Mouse (Mus musculus) limb, embryonic 12.5 days (tissue): Measurements from ENCODE around the gene Tectb. TPM values are rescaled to one million over a fixed set of nuclear protein-coding genes. Genes with fewer than 3 reads are reported as not detected.
"Not testable (repeated sequence)": the region's sequence is repeated elsewhere in the genome, so short reads cannot be mapped to it uniquely, and the experiment has no call there.

Experiments used
- ATAC-seq: fragments of 200-750 bp; cut with Nextera tagmentation; 2 replicates; pipeline ENCODE4 v1.8.0; 2017; ENCODE audit warnings: low read depth, moderate TSS enrichment; ENCODE audit not compliant: insufficient number of reproducible peaks, insufficient read depth, low FRiP score, low TSS enrichment
- H3K27ac ChIP-seq: fragments of 300-500 bp; sonication (generic); 2 replicates; pipeline ENCODE4 v1.5.1; 2016; ENCODE audit warnings: mild to moderate bottlenecking, moderate library complexity
- H3K27me3 ChIP-seq: fragments of 300-500 bp; sonication (generic); 2 replicates; pipeline ENCODE4 v1.6.1; 2016; ENCODE audit warnings: mild to moderate bottlenecking, moderate library complexity
- H3K36me3 ChIP-seq: fragments of 300-500 bp; sonication (generic); 2 replicates; pipeline ENCODE4 v1.6.1; 2016; ENCODE audit warnings: mild to moderate bottlenecking, moderate library complexity
- H3K4me1 ChIP-seq: fragments of 300-500 bp; sonication (generic); replicated peaks from 2 replicates; pipeline ENCODE4 v1.6.1; 2016
- H3K4me2 ChIP-seq: fragments of 300-500 bp; sonication (generic); 2 replicates; pipeline ENCODE4 v1.6.1; 2016; ENCODE audit warnings: mild to moderate bottlenecking, moderate library complexity
- H3K4me3 ChIP-seq: fragments of 300-500 bp; sonication (generic); replicated peaks from 2 replicates; pipeline ENCODE4 v1.5.1; 2016; ENCODE audit warnings: mild to moderate bottlenecking
- H3K9ac ChIP-seq: fragments of 300-500 bp; sonication (generic); replicated peaks from 2 replicates; pipeline ENCODE4 v1.6.1; 2016; ENCODE audit warnings: mild to moderate bottlenecking, moderate library complexity
- H3K9me3 ChIP-seq: fragments of 300-500 bp; sonication (generic); 2 replicates; pipeline ENCODE4 v1.6.1; 2016; ENCODE audit warnings: mild to moderate bottlenecking, moderate library complexity
- WGBS: fragments of 180-500 bp; shearing (Covaris S2); methylation state at CpG from one replicate; pipeline ENCODE4 v1.1.7; 2016; 5-methylcytosine and 5-hydroxymethylcytosine counted together
- polyA plus RNA-seq: library from polyadenylated mRNA; unstranded; fragments of >200 nt; fragmentation: Nextera tagmentation; extraction: Ambion mirVana; gene quantifications from 2 replicates; pipeline ENCODE4 v1.2.1, GENCODE M21; 2016

Gene Tectb
- polyA plus RNA-seq, 1 experiment from 2014 or later: not detected

- H3K4me3 ChIP-seq: no peak overlapping the region
- H3K27ac ChIP-seq: no peak overlapping the region
- no peak for ATAC-seq
- no peaks in the 10 kb centered on the region for H3K27me3 ChIP-seq
- WGBS: 74% methylated on average over 2 of the region's 2 CpGs
- H3K9me3 ChIP-seq: no peaks in the 10 kb centered on the region
- H3K9ac ChIP-seq: no peak overlapping the region
- H3K4me1 ChIP-seq: peaks cover 5% of the 10 kb centered on the region; the same call in 1 of the 2 replicates
- H3K36me3 ChIP-seq: no peaks in the 10 kb centered on the region
- no peak overlapping the region for H3K4me2 ChIP-seq
Measured at GRCm38 (mm10) chr19:55145136-55145535, 35.4 kb upstream of the Tectb start.

GRCm38 (mm10) chr19:55147568-55147967 lies 33.0 kb upstream of the Tectb start:
- ATAC-seq: no peak
- Histone ChIP-seq H3K4me3 (no peak overlapping the region), H3K27ac (no peak overlapping the region), H3K9ac (no peak overlapping the region), H3K4me2 (no peak overlapping the region), H3K9me3 (no peaks in the 10 kb centered on the region), H3K36me3 (no peaks in the 10 kb centered on the region), H3K4me1 (peaks cover 5% of the 10 kb centered on the region; the same call in 1 of the 2 replicates), H3K27me3 (no peaks in the 10 kb centered on the region)
- WGBS: 75% methylated on average over 9 of the region's 9 CpGs

DNA sequence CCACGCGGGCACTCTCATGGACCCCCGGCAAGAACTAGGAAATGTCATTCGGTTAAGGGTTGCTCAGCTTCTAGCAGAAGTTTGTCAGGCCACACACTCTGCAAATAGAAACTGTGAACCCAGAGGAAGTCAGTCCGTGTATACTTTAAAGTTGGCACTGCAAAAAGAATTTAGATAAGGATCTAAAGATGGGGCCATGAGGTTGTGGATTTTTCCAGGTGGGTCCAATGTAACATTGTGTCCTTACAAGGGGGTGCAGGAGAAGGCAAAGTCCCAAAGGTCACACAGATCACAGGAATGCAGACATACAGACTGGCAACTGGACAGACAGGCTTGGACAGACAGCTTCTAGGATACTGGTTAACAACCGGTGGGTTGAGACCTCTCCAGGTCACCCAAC lies 32.4 kb upstream of the Tectb start:
- Histone ChIP-seq H3K9ac (no peak overlapping the region), H3K27me3 (no peaks in the 10 kb centered on the region), H3K4me2 (no peak overlapping the region), H3K9me3 (no peaks in the 10 kb centered on the region), H3K36me3 (no peaks in the 10 kb centered on the region), H3K4me1 (peaks cover 5% of the 10 kb centered on the region; the same call in 1 of the 2 replicates), H3K4me3 (no peak overlapping the region), H3K27ac (no peak overlapping the region)
- no peak for ATAC-seq
- WGBS: 79% methylated on average over 6 of the region's 6 CpGs

- WGBS: 34% methylated on average over 6 of the region's 6 CpGs
- Histone ChIP-seq H3K4me2 (no peak overlapping the region), H3K27me3 (no peaks in the 10 kb centered on the region), H3K4me1 (no peaks in the 10 kb centered on the region), H3K4me3 (no peak overlapping the region), H3K9me3 (no peaks in the 10 kb centered on the region), H3K27ac (no peak overlapping the region), H3K9ac (no peak overlapping the region), H3K36me3 (no peaks in the 10 kb centered on the region)
- ATAC-seq: no peak; the same call in 1 of the 2 replicates
Measured at GRCm38 (mm10) chr19:55149646-55150045, 30.9 kb upstream of the Tectb start.

DNA sequence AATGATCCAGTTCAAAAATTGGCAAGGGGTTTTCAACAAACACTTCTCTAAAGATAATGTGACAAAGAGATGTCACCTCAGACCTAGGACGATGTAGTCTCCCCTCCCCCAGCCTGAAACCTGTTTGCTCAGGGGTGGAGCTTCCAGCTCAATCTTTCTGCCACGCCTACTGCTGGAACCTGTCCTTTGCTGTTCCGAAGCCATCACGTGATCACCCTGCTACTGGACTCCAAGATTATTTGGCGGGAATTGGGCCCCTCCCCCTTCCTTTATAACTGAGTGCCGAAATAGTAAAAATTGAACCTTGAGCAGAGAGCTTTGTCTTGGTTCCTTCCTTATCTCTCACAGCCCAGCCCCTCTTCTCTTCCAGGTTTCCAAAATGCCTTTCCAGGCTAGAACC lies 28.3 kb upstream of the Tectb start:
- H3K4me2 ChIP-seq, H3K9ac ChIP-seq, H3K9me3 ChIP-seq, H3K36me3 ChIP-seq, ATAC-seq, H3K4me1 ChIP-seq, H3K27ac ChIP-seq, H3K4me3 ChIP-seq, H3K27me3 ChIP-seq: not testable (repeated sequence)
- 81% methylated on average over 6 of the region's 6 CpGs for WGBS

- 91% methylated on average over 6 of the region's 6 CpGs for WGBS
- H3K9ac ChIP-seq: no peak overlapping the region
- H3K36me3 ChIP-seq: no peaks in the 10 kb centered on the region
- H3K4me3 ChIP-seq: no peak overlapping the region
- H3K4me2 ChIP-seq: no peak overlapping the region
- ATAC-seq: no peak
- no peaks in the 10 kb centered on the region for H3K9me3 ChIP-seq
- H3K27me3 ChIP-seq: no peaks in the 10 kb centered on the region
- H3K4me1 ChIP-seq: no peaks in the 10 kb centered on the region
- no peak overlapping the region for H3K27ac ChIP-seq
Measured at GRCm38 (mm10) chr19:55152983-55153382, 27.6 kb upstream of the Tectb start.

GRCm38 (mm10) chr19:55157029-55157428 lies 23.5 kb upstream of the Tectb start:
- H3K9me3 ChIP-seq: no peaks in the 10 kb centered on the region
- no peaks in the 10 kb centered on the region for H3K4me1 ChIP-seq
- no peaks in the 10 kb centered on the region for H3K36me3 ChIP-seq
- no peak overlapping the region for H3K4me3 ChIP-seq
- H3K4me2 ChIP-seq: no peak overlapping the region
- no peaks in the 10 kb centered on the region for H3K27me3 ChIP-seq
- no peak overlapping the region for H3K9ac ChIP-seq
- no peak overlapping the region for H3K27ac ChIP-seq
- ATAC-seq: no peak
- 85% methylated on average over 7 of the region's 7 CpGs for WGBS

DNA sequence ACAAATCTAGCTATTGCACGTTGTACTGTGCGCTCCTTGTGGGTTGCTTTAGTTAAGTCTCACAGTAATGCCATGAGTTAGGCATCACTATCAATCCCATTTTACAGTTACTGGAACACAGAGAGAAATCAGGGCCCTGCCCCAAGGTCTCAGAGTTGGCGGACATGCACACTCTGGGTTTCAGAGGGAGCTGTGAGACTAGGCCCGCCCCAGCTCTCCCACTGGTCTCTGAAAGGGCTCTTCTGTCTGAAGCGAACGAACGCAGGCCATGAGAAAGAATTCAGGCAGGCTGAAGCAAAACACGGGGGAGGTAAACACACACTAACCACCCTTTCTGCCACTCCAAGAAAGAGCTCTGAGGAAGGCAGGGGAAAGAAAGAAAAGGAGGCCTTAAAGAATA lies 21.9 kb upstream of the Tectb start:
- no peak overlapping the region for H3K27ac ChIP-seq
- H3K9ac ChIP-seq: no peak overlapping the region
- ATAC-seq: no peak
- H3K4me2 ChIP-seq: no peak overlapping the region
- no peaks in the 10 kb centered on the region for H3K4me1 ChIP-seq
- 78% methylated on average over 8 of the region's 8 CpGs for WGBS
- no peaks in the 10 kb centered on the region for H3K36me3 ChIP-seq
- H3K9me3 ChIP-seq: no peaks in the 10 kb centered on the region
- H3K27me3 ChIP-seq: no peaks in the 10 kb centered on the region
- no peak overlapping the region for H3K4me3 ChIP-seq

DNA sequence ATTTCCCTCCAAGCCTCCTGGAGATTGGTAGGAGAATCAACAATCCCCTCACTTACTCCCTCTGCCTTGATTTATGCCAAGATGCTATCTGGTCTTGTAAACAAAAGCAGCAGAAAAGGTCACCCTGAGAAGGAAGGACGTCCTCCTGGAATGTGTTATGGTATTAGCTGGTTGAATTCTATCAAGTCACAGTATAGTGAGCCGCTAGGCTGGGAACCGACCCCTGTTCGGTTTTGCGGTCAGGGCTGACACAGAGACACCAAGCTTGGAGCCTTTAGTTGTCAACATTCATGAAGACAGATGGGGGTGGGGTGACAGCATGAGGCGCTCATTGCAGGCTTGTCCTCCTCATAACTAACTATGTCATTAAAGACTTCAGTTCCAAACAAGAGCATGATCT lies 20.7 kb upstream of the Tectb start:
- ATAC-seq: no peak
- Histone ChIP-seq H3K4me3 (no peak overlapping the region), H3K36me3 (no peaks in the 10 kb centered on the region), H3K27me3 (no peaks in the 10 kb centered on the region), H3K9ac (no peak overlapping the region), H3K27ac (no peak overlapping the region), H3K4me2 (no peak overlapping the region), H3K9me3 (no peaks in the 10 kb centered on the region), H3K4me1 (no peaks in the 10 kb centered on the region)
- WGBS: 74% methylated on average over 6 of the region's 6 CpGs

DNA sequence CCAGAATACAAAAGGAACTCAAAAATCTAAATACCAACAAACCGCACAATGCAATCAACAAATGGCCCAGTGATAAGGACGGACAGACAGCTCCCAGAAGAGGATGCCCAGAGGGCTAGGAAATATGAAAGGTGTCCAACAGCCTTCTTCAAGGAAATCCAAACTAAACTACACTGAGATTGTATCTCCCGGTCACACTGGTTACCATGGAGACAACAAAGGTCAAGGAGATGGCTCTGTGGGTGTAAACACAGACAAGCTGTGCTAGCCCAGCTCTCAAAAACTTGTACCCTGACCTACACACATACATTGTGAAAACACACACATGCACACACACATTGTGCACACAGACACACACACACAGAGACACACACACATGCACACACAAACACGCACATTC lies 18.3 kb upstream of the Tectb start:
- Histone ChIP-seq H3K4me2 (no peak overlapping the region), H3K36me3 (no peaks in the 10 kb centered on the region), H3K27ac (no peak overlapping the region), H3K4me1 (no peaks in the 10 kb centered on the region), H3K27me3 (no peaks in the 10 kb centered on the region), H3K9me3 (no peaks in the 10 kb centered on the region), H3K4me3 (no peak overlapping the region), H3K9ac (no peak overlapping the region)
- ATAC-seq: no peak
- WGBS: 83% methylated on average over 4 of the region's 4 CpGs

- ATAC-seq: no peak
- Histone ChIP-seq H3K4me2 (no peak overlapping the region), H3K27me3 (no peaks in the 10 kb centered on the region), H3K27ac (no peak overlapping the region), H3K9ac (no peak overlapping the region), H3K4me1 (no peaks in the 10 kb centered on the region), H3K9me3 (peaks cover 1% of the 10 kb centered on the region), H3K4me3 (no peak overlapping the region), H3K36me3 (no peaks in the 10 kb centered on the region)
- WGBS: 75% methylated on average over 1 of the region's 1 CpGs
Measured at GRCm38 (mm10) chr19:55164162-55164561, 16.4 kb upstream of the Tectb start.

- H3K4me1 ChIP-seq: no peaks in the 10 kb centered on the region
- H3K27ac ChIP-seq: no peak overlapping the region
- H3K4me2 ChIP-seq: no peak overlapping the region
- no peak overlapping the region for H3K4me3 ChIP-seq
- no peaks in the 10 kb centered on the region for H3K27me3 ChIP-seq
- WGBS: 71% methylated on average over 1 of the region's 1 CpGs
- H3K9ac ChIP-seq: no peak overlapping the region
- H3K9me3 ChIP-seq: peaks cover 13% of the 10 kb centered on the region
- H3K36me3 ChIP-seq: no peaks in the 10 kb centered on the region
- no peak for ATAC-seq
Measured at GRCm38 (mm10) chr19:55165183-55165865, 15.2 kb upstream of the Tectb start.
